Mouse (Mus musculus) bone marrow macrophage, adult 2 months (primary cell): ENCODE measurements around the gene Oit3.

Experiments used
- CTCF ChIP-seq: IDR thresholded peaks from 2 replicates; pipeline ENCODE4 v1.5.1; 2012; ENCODE audit warnings: low read depth, mild to moderate bottlenecking, low read length, moderate library complexity
- POLR2A ChIP-seq: IDR thresholded peaks from 2 replicates; pipeline ENCODE4 v1.6.1; 2012; ENCODE audit warnings: mild to moderate bottlenecking, low read depth, low read length, borderline replicate concordance

DNA sequence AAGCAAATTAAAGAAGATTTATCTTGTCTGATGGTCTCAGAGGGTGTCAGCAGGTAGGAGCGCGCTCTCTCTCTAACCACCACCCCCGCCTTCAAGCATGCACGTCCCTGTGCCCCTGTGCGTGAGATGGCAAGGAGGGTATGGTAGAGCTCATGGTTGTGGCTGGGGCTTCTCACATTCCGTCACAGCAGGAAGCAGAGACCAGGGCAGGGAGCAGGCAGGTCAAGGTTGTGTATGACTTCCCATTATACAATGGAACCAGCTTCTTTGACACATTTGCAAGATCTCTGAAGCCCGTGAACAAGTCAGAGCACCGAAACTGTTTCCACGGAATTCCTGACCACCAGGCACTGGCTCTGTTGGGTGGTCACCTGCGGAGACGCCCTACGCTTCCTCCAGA is 31.3 kb downstream of the Oit3 start:
- no peak for TF ChIP-seq POLR2A
- no peak for TF ChIP-seq CTCF
